Mouse (Mus musculus) kidney, adult 8-10 months (tissue): ENCODE results near the gene Gga1.

Experiments used
- DNase-seq, 2 experiments: peaks; one replicate each; pipeline ENCODE4 v3.0.0; 2022

The Gga1 gene

GRCm38 (mm10) chr15:78942663-78943062 is 65.7 kb downstream of the Gga1 start:
- DNase-seq: peak; percentile 68 to 82
